Mouse (Mus musculus): ENCODE results near the gene Ovca2.

The Ovca2 gene

DNA sequence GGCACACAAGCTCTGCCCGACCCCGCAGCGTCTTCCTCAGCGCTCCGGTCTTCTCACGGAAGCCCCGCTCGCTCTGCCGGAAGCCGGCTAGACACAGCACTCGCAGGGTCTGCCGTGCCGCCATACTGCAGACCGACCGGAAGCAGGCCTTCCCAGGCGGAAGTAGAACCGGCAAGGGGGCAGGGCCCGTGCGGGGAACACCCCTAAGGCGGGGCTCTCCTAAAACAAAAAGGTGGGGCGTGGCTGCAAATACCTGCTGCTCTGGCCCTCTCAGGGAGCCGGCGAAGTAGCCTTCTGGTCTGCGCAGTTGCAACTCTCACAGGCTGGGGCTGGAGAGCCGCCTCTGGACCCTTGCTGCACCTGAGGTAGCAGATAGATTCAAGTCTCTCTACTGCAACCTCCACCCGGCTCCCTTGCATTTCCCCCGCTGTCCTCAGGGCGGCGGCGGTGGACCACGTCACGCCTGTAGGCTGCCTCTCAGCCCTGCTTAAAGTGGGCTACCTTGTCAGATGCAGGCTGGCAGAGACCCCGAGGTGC is at the start of gene Ovca2:
Gene Ovca2, minus strand, starts transcription at position 164 of the 537 bp plus-strand sequence.
- peak; percentile 84 for DNase-seq (ENCODE audit: low read depth, low spot score)

DNA sequence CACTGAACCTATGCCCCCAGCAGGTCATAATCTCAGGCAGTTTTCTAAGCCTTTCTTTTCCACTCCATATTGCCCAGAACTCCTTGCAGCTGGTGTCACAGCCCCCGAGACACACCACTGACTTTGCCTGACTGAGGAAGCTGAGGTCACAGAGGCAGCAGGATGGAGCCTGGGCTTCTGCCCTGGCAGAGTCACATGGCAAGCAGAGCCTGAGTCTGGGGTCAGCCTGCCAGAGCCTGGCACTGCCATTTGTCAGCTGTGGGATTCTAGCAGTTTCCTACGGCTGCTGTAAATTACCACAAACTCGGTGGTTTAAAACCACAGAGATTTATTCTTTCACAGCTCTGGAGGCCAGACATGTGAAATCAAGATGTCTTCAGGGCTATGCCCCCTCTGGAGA is 49.0 kb upstream of the Ovca2 start:
- no peak for DNase-seq (ENCODE audit: low read depth, low spot score)

DNA sequence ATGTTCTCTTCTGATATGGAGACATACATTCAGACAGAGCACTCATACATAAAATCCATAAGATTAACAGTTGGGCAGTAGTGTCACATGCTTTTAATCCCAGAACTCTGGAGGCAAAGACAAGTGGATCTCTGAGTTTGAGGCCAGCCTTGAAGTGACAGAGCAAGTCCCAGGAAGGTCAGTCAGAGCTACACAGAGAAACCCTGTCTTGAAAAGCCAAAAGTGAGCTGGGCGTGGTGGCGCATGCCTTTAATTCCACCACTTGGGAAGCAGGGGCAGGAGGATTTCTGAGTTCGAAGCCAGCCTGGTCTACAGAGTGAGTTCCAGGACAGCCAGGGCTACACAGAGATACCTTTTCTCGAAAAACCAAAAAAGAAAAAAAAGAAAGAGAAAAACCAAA is 46.2 kb upstream of the Ovca2 start:
- no peak for DNase-seq (ENCODE audit: low read depth, low spot score)

GRCm38 (mm10) chr11:75224062-75224461 is 45.4 kb upstream of the Ovca2 start:
- no peak for DNase-seq (ENCODE audit: low read depth, low spot score)

GRCm38 (mm10) chr11:75220517-75221145 is 42.0 kb upstream of the Ovca2 start:
- DNase-seq (ENCODE audit: low read depth, low spot score) = no peak

DNA sequence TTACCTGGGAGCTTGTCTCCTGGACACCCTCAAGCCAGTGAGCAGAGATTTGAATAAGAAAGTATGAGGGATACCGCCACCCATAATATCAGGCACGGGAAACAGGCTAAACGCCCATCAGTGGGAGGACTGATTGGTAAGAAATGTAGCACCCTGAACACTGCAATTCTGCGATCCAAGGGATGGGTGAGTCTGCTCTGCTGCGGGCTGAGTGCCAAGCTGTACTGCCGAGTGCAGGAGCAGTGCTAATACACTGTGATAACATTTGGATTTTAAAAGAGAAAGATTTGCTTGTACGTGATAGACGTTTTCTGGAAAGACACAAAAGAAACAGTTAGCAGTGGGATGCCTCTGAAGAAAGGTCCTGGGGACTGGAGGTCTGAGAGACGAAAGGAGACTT is 41.5 kb upstream of the Ovca2 start:
- DNase-seq (ENCODE audit: low read depth, low spot score) = no peak

- DNase-seq (ENCODE audit: low read depth, low spot score) = no peak
Measured at GRCm38 (mm10) chr11:75214081-75214950, 35.7 kb upstream of the Ovca2 start.

DNA sequence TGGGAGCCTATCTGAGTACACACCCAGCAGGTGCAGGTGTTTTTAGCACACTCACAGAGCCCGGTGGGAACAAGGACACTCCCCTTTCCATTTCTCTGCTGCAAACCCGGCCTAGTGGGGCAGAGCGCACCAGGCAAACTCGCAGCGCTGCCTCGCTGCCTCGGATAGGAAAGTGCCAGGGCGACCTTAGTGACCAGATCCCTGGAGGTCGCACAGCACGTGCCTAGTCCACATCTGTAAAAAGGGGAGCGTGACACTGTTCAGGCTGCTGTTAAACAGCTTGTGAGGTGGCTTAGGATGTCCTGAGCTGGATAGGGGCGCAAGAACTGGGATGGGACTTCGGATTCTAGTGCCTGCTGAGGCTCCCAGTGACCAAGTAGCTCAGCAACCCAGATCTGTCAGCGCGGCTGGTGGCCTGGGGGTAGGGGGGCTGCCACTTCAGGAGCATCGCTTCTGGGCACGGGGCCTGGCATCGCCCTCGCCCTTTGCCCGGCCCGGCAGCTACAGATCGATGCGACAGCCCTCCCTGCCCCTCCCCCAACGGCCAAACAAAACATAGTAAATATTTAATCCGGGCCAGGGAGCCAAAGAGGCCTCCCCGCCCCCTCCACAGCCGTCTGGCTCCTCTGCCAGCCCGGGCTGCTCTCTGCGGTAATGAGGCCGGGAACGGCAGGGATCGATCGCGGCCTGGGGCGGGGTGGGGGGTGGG is 34.9 kb upstream of the Ovca2 start:
- no peak for DNase-seq (ENCODE audit: low read depth, low spot score)

GRCm38 (mm10) chr11:75212876-75213275 is 34.2 kb upstream of the Ovca2 start:
- DNase-seq (ENCODE audit: low read depth, low spot score) = no peak

DNA sequence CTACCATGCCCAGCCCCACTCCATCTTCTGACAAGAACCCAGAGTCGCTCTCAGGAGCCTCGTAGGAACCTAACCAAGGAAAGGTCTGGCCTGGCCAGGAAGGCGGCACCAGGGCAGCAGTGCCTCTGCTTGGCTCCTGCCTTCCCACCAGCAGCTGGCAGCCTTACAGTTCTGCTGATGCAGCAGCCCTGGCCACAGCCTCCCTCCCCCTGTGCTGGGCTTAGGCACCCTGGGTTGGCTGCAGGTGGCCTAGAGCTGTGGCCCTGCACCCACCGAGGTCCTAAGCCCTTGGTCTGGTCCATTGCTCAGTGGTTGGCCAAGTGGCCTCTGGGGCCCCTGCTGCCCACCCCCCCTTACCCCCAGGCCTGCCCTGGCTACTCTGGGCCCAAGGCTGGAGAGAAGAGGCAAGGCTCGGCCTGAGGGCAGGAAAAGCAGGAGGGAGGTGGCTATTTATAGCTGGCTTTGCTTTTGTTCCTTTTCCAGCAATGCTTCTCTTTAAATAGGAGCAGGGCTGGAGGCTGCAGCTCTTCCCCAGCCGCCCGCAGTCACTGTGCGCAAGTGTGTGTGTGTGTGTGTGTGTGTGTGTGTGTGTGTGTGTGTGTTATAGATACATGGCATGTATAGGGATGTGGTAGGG is 33.5 kb upstream of the Ovca2 start:
- no peak for DNase-seq (ENCODE audit: low read depth, low spot score)

DNA sequence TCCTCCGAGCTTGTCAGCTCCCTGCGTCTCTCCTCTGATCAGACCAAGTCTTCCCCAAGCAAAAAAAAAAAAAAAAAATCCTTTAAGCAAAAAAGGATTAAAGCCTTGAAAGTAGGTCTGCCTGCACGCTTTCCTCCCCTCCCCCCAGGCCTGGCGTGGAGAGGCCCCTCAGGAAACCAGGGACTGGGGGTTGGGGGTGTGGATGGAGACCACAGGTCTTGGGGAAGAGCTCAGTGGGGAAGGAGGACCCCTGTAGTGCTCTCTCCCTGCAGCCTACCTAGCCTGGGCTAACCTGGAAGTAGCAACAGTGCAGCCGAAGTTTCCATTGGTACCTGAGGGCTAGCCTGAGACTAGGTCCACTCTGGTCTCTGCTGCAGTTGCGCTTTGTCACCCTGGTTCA is 32.1 kb upstream of the Ovca2 start:
- no peak for DNase-seq (ENCODE audit: low read depth, low spot score)

- no peak for DNase-seq (ENCODE audit: low read depth, low spot score)
Measured at GRCm38 (mm10) chr11:75210093-75210492, 31.5 kb upstream of the Ovca2 start.

DNA sequence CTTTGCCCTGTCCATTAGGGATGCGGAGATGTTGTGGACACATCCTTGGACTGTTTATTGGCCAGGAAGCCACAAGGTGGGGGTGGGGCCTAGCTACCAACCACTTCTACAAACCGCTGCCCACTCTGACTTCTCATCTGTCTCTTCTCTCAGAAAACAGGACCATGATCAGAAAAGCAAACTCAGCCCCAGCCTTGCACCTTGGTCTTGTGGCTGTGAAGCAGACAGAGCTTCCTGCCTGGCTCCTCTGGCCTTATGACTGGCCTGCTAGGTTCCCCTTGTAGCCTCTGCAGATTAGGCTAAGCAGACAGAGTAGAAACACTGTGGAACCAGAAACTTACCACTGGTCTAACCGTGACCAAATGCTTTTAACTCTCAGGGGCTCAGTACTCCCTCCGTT is 30.7 kb upstream of the Ovca2 start:
- no peak for DNase-seq (ENCODE audit: low read depth, low spot score)

- no peak for DNase-seq (ENCODE audit: low read depth, low spot score)
Measured at GRCm38 (mm10) chr11:75206347-75206746, 27.7 kb upstream of the Ovca2 start.

DNA sequence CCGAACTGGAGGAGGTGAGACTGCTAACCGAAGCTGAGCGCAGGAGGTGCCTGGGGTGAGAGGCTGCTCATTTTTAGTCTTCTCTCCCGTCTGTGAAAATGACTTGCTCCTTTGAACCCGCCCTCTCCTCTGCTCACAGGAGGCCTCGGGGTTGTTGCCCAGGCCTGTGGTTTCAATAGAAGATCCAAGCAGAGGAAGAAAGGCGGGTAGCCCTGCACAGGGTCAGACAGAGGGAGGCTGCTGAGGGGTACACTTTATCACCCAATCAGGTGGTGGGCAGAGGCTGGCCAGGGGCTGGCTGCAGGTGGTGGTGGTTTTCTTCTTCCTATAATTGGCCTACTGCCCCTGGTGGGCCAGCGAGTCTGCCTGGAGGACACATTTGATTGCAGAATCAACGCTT is 25.8 kb upstream of the Ovca2 start:
- no peak for DNase-seq (ENCODE audit: low read depth, low spot score)

DNA sequence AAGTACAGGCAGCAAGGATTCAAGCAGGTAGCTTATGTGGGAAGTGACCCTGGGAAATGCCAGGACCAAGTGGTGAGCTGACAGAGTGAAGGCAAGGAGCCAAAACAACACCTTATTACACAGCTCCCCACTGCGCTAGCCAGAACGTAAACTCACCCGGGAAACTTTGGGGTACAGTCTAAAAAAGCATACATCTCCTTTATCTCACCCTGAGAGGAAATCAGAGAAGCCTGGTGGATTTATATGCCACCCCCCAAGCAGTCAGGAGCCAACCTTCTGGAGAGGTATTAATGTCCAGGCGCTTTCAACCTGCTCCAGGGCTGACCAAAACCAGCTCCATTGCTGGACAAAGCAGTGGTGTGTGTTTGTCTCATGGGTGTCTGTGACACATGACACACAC is 25.3 kb upstream of the Ovca2 start:
- DNase-seq (ENCODE audit: low read depth, low spot score) = no peak

DNA sequence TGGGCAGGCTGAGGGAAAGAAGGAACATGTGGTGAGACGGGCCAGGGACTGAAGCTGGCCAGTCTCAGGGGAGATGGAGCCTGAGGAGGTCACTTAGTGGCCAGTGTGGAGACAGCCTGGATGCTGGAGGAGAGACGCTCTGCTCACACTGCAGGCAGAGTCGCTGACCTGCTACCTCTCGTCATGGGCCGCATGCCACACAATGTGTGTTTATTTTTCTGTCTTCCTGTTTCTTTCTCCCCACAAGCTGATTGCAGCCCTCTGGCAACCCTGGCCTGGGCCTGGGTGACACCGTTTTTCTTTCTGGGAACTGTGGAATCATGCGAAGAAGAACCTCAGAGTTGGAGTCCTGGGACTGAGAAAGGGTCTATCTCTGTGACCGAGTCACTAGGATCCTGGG is 23.1 kb upstream of the Ovca2 start:
- no peak for DNase-seq (ENCODE audit: low read depth, low spot score)

GRCm38 (mm10) chr11:75200935-75201334 is 22.3 kb upstream of the Ovca2 start:
- DNase-seq (ENCODE audit: low read depth, low spot score) = no peak

DNA sequence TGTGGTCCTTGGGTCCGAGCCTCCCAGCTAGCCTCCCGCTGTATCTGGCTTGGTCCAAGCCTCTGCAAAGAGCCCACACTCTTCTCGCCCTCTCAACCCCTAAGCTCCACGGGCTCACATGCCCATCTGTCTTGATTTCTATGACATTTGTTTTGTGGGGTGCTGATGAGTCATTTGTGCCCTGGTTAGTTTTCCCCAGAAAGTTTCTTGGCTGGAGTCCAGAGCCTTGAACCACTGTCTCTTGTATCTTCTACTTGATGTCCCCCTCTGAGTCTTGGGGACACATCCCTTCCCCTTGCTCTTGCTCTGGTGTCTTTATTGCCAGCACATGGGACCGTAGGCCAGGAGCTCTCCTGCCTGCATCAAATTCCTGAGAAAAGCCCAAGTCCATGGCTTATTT is 21.3 kb upstream of the Ovca2 start:
- DNase-seq (ENCODE audit: low read depth, low spot score) = no peak

- no peak for DNase-seq (ENCODE audit: low read depth, low spot score)
Measured at GRCm38 (mm10) chr11:75198792-75199191, 20.2 kb upstream of the Ovca2 start.

GRCm38 (mm10) chr11:75197956-75198355 is 19.3 kb upstream of the Ovca2 start:
- no peak for DNase-seq (ENCODE audit: low read depth, low spot score)

- DNase-seq (ENCODE audit: low read depth, low spot score) = no peak
Measured at GRCm38 (mm10) chr11:75196131-75196530, 17.5 kb upstream of the Ovca2 start.

Data from brain, embryonic 18.5 days (tissue).